Mouse (Mus musculus): ENCODE measurements around the gene Prkab1. TPM values are rescaled to one million over a fixed set of nuclear protein-coding genes. Genes with fewer than 3 reads are reported as not detected.

Gene Prkab1
- polyA plus RNA-seq (2015; fragmentation: Nextera tagmentation; extraction: Ambion mirVana) = 45.9 and 49.4 TPM in 2 replicates

DNA sequence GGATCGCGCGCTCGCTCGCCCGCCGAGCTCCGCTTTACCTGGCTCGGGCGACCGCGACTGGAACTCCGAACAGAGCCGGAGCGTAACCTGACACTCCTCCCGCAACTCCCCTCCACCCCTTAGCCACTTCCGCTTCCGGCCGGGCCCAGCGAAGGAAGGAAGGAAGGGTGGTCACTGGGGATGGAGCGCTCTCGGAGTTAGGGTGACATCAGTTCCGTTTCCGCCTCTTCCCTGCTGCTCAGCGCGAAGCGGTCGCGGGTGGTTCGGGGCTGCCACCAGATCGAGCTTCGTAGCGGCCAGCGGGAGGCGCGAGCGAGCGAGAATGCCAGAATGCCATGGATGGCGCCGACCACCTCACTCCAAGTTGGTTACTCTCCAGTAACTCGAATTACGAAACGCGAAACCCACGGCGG is at the start of gene Prkab1:
Gene Prkab1 (minus strand): TSS at position 182 of the 413 bp plus-strand sequence.
- Histone ChIP-seq H3K9me3 (no peaks in the 10 kb centered on the region), H3K27me3 (no peaks in the 10 kb centered on the region), H3K9ac (peak within 1 kb of the TSS; percentile 85), H3K27ac (replicated peaks) (peak within 1 kb of the TSS; percentile 81), H3K4me3 (peak within 1 kb of the TSS; percentile 92), H3K4me1 (replicated peaks) (peaks cover 20% of the 10 kb centered on the region), H3K4me2 (peak within 1 kb of the TSS; percentile 91), H3K36me3 (peaks cover 31% of the 10 kb centered on the region)
- WGBS = under 1% methylated on average over 46 of the region's 46 CpGs
- ATAC-seq (ENCODE audit: low read depth) = peak; percentile 98

DNA sequence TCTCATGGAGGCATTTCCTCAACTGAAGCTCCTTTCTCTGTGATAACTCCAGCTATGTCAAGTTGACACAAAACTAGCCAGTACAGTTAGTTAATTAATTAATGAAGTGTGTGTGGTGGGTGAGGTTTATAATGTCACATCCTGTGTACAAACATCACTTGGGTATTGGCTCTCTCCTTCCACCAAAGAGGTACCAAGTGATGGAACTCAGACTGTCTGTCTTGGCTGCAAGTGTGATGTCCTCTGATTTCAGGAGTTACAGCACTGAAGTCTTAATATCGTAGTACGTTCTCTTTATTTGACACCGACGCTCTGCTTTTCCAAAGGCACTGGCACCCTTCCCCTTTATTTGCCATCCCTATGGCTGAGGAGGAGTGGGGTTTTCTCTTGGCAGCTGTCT is 45.3 kb upstream of the Prkab1 start:
- Histone ChIP-seq H3K4me3 (no peak overlapping the region), H3K4me1 (replicated peaks) (no peaks in the 10 kb centered on the region), H3K27me3 (no peaks in the 10 kb centered on the region), H3K36me3 (no peaks in the 10 kb centered on the region), H3K27ac (replicated peaks) (no peak overlapping the region), H3K9me3 (no peaks in the 10 kb centered on the region), H3K4me2 (no peak overlapping the region), H3K9ac (no peak overlapping the region)
- 95% methylated on average over 4 of the region's 4 CpGs for WGBS
- ATAC-seq (ENCODE audit: low read depth) = no peak

DNA sequence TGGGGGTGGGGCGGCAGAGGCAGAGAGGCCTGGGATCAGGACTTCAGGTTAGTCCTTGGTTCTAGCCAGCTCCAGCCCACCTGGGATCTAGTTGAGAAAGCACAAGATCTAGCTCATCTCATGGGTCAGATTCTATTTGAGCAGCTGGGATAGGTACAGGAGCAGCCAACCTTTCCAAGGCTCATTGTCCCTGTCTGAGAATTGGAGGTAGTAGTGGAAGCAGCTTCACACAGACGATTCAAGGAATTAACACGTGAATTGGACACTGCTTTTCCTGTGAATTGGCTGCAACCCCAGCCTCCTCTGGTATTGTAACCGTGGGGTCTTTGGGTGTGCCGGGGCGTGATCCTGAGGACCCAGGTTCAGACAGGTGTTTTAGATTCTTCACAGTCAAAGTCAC is 28.5 kb upstream of the Prkab1 start:
- Histone ChIP-seq H3K4me3 (no peak overlapping the region), H3K9me3 (no peaks in the 10 kb centered on the region), H3K4me1 (replicated peaks) (no peaks in the 10 kb centered on the region), H3K9ac (no peak overlapping the region), H3K36me3 (no peaks in the 10 kb centered on the region), H3K27me3 (no peaks in the 10 kb centered on the region), H3K4me2 (no peak overlapping the region), H3K27ac (replicated peaks) (no peak overlapping the region)
- 70% methylated on average over 6 of the region's 6 CpGs for WGBS
- no peak for ATAC-seq (ENCODE audit: low read depth)

DNA sequence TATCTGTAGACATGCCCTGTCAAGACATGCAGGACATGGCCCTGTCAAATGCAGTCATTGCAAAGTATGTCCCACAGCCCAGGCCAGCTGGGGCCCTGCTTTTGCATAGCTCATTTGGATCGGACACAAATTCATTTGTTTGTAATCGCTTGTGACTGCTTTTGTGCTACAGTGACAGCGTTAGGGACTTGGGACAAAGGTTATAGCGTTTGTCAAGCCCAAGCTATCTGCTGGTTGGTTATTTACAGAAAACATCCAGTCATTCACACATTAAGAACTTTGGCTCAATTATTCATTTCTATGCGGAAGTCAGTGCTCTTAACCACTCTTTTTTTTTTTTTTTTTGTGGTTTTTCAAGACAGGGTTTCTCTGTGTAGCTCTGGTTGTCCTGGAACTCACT is 27.9 kb upstream of the Prkab1 start:
- no peaks in the 10 kb centered on the region for H3K9me3 ChIP-seq
- H3K4me1 ChIP-seq (replicated peaks) = no peaks in the 10 kb centered on the region
- H3K27ac ChIP-seq (replicated peaks) = no peak overlapping the region
- no peak overlapping the region for H3K9ac ChIP-seq
- H3K4me3 ChIP-seq = no peak overlapping the region
- no peak for ATAC-seq (ENCODE audit: low read depth)
- no peak overlapping the region for H3K4me2 ChIP-seq
- WGBS = 88% methylated on average over 5 of the region's 5 CpGs
- H3K36me3 ChIP-seq = no peaks in the 10 kb centered on the region
- no peaks in the 10 kb centered on the region for H3K27me3 ChIP-seq

- WGBS = 90% methylated on average over 4 of the region's 4 CpGs
- Histone ChIP-seq H3K36me3 (no peaks in the 10 kb centered on the region), H3K4me2 (no peak overlapping the region), H3K9me3 (no peaks in the 10 kb centered on the region), H3K9ac (no peak overlapping the region), H3K27ac (replicated peaks) (no peak overlapping the region), H3K27me3 (no peaks in the 10 kb centered on the region), H3K4me1 (replicated peaks) (no peaks in the 10 kb centered on the region), H3K4me3 (no peak overlapping the region)
- no peak for ATAC-seq (ENCODE audit: low read depth)
These were observed 25.5 kb upstream of the Prkab1 start for GRCm38 (mm10) chr5:116049821-116050220.

- Histone ChIP-seq H3K9me3 (no peaks in the 10 kb centered on the region), H3K27me3 (no peaks in the 10 kb centered on the region), H3K36me3 (no peaks in the 10 kb centered on the region), H3K9ac (no peak overlapping the region), H3K4me1 (replicated peaks) (no peaks in the 10 kb centered on the region), H3K4me3 (no peak overlapping the region), H3K27ac (replicated peaks) (no peak overlapping the region), H3K4me2 (no peak overlapping the region)
- 94% methylated on average over 3 of the region's 3 CpGs for WGBS
- no peak for ATAC-seq (ENCODE audit: low read depth)
These were observed 24.0 kb upstream of the Prkab1 start for GRCm38 (mm10) chr5:116048321-116048720.

- Histone ChIP-seq H3K27ac (replicated peaks) (no peak overlapping the region), H3K4me3 (no peak overlapping the region), H3K27me3 (no peaks in the 10 kb centered on the region), H3K9me3 (no peaks in the 10 kb centered on the region), H3K4me1 (replicated peaks) (no peaks in the 10 kb centered on the region), H3K36me3 (no peaks in the 10 kb centered on the region), H3K9ac (no peak overlapping the region), H3K4me2 (no peak overlapping the region)
- no peak for ATAC-seq (ENCODE audit: low read depth)
- 78% methylated on average over 4 of the region's 4 CpGs for WGBS
These were observed 21.9 kb upstream of the Prkab1 start for GRCm38 (mm10) chr5:116046246-116046645.

DNA sequence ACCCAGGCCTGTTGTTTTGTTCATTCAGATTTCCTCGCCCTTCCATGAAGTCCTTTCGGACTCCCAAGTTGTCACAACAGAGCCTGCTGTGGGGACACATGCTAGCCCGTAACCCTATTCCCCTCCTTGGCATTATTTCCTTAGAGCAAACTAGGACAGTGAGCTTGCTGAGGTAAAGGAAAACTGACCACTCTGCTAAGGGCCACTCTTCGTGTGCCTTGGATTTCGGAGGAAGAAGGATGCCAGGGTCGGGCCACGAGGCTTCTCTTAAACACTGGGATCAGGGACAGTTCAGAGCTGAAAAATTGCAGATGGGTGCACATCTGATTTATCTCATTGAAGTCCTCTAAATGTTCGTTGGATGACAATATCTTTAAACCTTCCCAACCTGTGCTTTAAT is 21.3 kb upstream of the Prkab1 start:
- Histone ChIP-seq H3K27me3 (peaks cover 2% of the 10 kb centered on the region; the same call in 1 of the 2 replicates), H3K36me3 (no peaks in the 10 kb centered on the region), H3K4me3 (no peak overlapping the region), H3K9ac (no peak overlapping the region), H3K9me3 (no peaks in the 10 kb centered on the region), H3K27ac (replicated peaks) (no peak overlapping the region), H3K4me1 (replicated peaks) (no peaks in the 10 kb centered on the region), H3K4me2 (no peak overlapping the region)
- whole genome bisulfite sequencing = 80% methylated on average over 8 of the region's 8 CpGs
- no peak for ATAC-seq (ENCODE audit: low read depth)

DNA sequence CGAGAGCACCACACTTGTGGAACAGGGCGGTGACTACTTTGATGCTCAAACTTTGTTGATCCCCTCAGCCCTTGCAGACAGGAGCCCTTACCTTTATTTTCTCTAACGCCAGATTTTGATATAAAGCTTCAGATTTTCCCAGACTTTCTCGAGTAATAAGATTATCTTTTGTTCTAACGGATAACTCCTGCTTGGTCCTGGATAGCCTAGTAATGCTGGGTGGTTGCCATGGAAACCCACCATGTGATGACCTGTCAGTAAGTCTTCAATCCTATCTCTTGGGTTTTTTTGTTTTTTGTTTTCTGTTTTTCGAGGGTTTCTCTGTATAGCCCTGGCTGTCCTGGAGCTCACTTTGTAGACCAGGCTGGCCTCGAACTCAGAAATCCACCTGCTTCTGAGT is 17.9 kb upstream of the Prkab1 start:
- 74% methylated on average over 7 of the region's 7 CpGs for WGBS
- no peak overlapping the region for H3K27ac ChIP-seq (replicated peaks)
- H3K27me3 ChIP-seq = peaks cover 3% of the 10 kb centered on the region; the same call in 1 of the 2 replicates
- no peaks in the 10 kb centered on the region for H3K4me1 ChIP-seq (replicated peaks)
- no peaks in the 10 kb centered on the region for H3K36me3 ChIP-seq
- no peak overlapping the region for H3K9ac ChIP-seq
- no peak for ATAC-seq (ENCODE audit: low read depth)
- no peak overlapping the region for H3K4me3 ChIP-seq
- H3K4me2 ChIP-seq = no peak overlapping the region
- H3K9me3 ChIP-seq = no peaks in the 10 kb centered on the region

- H3K36me3 ChIP-seq = no peaks in the 10 kb centered on the region
- no peak for ATAC-seq (ENCODE audit: low read depth)
- no peaks in the 10 kb centered on the region for H3K9me3 ChIP-seq
- no peak overlapping the region for H3K4me3 ChIP-seq
- WGBS = 29% methylated on average over 11 of the region's 11 CpGs
- no peaks in the 10 kb centered on the region for H3K4me1 ChIP-seq (replicated peaks)
- H3K27ac ChIP-seq (replicated peaks) = no peak overlapping the region
- H3K9ac ChIP-seq = no peak overlapping the region
- H3K27me3 ChIP-seq = peaks cover 3% of the 10 kb centered on the region; the same call in 1 of the 2 replicates
- H3K4me2 ChIP-seq = 0 out of 2 replicates have a peak overlapping the region, but pooled peaks have one; percentile 13
These were observed 15.4 kb upstream of the Prkab1 start for GRCm38 (mm10) chr5:116039706-116040105.

DNA sequence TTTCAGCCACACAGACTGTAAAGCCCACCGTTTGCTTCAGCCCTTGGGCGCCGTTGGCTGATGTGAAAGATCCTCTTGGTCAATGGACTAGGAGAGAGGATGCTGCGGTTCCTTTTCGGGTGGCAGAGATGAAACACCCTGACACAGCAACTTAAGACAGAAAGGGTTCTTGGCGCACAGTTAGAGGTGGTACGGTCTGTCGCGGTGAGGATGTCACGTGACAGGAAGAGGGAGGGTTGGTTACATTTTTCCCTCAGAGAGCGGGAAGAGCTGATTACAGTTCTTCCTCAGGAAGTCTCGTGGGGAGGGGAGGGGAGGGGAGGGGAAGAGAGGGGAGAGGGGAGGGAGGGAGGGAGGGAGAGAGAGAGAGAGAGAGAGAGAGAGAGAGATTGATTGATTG is 13.4 kb upstream of the Prkab1 start:
- 53% methylated on average over 12 of the region's 12 CpGs for WGBS
- no peak overlapping the region for H3K9ac ChIP-seq
- H3K27me3 ChIP-seq = peaks cover 3% of the 10 kb centered on the region; the same call in 1 of the 2 replicates
- no peak overlapping the region for H3K27ac ChIP-seq (replicated peaks)
- no peaks in the 10 kb centered on the region for H3K36me3 ChIP-seq
- ATAC-seq (ENCODE audit: low read depth) = no peak
- no peak overlapping the region for H3K4me2 ChIP-seq
- H3K4me3 ChIP-seq = no peak overlapping the region
- no peaks in the 10 kb centered on the region for H3K9me3 ChIP-seq
- H3K4me1 ChIP-seq (replicated peaks) = no peaks in the 10 kb centered on the region

DNA sequence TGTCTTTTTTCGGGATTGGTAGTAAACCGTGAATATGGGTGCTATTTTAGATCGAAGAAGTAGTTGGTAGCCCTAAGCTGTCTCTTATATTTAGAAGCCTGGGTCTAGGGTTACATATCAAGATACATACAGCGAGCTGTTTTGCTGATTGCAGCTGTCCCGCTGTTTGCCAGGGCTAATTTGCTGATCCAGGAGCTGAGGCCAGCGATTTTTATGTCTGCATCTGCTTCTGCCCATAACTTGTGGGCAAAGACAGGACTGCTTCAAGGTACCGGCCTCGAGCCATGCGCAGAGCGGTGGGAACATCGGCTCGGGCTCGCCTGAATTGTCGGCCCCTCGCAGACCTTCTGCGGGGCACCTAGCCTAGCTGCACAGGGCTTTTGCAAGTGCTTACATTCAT is 12.2 kb upstream of the Prkab1 start:
- no peak for ATAC-seq (ENCODE audit: low read depth)
- Histone ChIP-seq H3K27me3 (peaks cover 3% of the 10 kb centered on the region; the same call in 1 of the 2 replicates), H3K9ac (no peak overlapping the region), H3K9me3 (no peaks in the 10 kb centered on the region), H3K4me1 (replicated peaks) (no peaks in the 10 kb centered on the region), H3K4me2 (no peak overlapping the region), H3K36me3 (no peaks in the 10 kb centered on the region), H3K27ac (replicated peaks) (0 out of 2 replicates have a peak overlapping the region, but pooled peaks have one; percentile 14), H3K4me3 (no peak overlapping the region)
- 57% methylated on average over 16 of the region's 16 CpGs for WGBS

GRCm38 (mm10) chr5:116031190-116031577 is 6.9 kb upstream of the Prkab1 start:
- H3K27ac ChIP-seq (replicated peaks) = 0 out of 2 replicates have a peak overlapping the region, but pooled peaks have one; percentile 18
- 4% methylated on average over 14 of the region's 14 CpGs for WGBS
- H3K36me3 ChIP-seq = no peaks in the 10 kb centered on the region
- H3K9me3 ChIP-seq = no peaks in the 10 kb centered on the region
- peak overlapping the region; percentile 46 for H3K4me2 ChIP-seq
- peaks cover 5% of the 10 kb centered on the region for H3K4me1 ChIP-seq (replicated peaks)
- peaks cover 4% of the 10 kb centered on the region; the same call in 1 of the 2 replicates for H3K27me3 ChIP-seq
- ATAC-seq (ENCODE audit: low read depth) = no peak
- no peak overlapping the region for H3K4me3 ChIP-seq
- peak overlapping the region; percentile 44; the same call in 1 of the 2 replicates for H3K9ac ChIP-seq

Data from neural tube, embryonic 13.5 days (tissue).